Mouse (Mus musculus): ENCODE results near the gene Fgfr1op2. TPM values are rescaled to one million over a fixed set of nuclear protein-coding genes. Genes with fewer than 3 reads are reported as not detected.

The Fgfr1op2 gene
- polyA plus RNA-seq (2017; shearing (Covaris generic)) = 100 to 1,000 TPM; 164 to 194 TPM

DNA sequence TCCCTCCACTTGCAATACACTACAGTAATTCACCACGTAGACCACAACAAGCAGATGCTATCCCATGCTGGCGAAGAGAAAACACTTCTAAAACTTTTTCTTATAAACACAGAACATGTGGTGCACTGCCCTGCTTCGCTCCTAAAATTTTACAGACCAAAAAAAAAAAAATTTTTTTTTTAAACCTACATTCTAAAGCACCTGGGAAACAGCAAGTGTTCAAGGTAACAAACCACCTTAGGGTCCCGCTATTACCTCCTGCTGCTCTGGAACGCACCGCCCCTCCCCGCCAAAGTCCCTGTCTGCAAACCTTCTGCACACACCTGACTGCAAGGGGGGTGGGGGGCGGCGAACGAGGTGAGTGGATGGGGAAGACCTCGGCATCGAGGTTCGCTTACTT, at the start of gene Fgfr1op2:
Gene Fgfr1op2 (plus strand): TSS at position 301 of the 400 bp plus-strand sequence.

DNA sequence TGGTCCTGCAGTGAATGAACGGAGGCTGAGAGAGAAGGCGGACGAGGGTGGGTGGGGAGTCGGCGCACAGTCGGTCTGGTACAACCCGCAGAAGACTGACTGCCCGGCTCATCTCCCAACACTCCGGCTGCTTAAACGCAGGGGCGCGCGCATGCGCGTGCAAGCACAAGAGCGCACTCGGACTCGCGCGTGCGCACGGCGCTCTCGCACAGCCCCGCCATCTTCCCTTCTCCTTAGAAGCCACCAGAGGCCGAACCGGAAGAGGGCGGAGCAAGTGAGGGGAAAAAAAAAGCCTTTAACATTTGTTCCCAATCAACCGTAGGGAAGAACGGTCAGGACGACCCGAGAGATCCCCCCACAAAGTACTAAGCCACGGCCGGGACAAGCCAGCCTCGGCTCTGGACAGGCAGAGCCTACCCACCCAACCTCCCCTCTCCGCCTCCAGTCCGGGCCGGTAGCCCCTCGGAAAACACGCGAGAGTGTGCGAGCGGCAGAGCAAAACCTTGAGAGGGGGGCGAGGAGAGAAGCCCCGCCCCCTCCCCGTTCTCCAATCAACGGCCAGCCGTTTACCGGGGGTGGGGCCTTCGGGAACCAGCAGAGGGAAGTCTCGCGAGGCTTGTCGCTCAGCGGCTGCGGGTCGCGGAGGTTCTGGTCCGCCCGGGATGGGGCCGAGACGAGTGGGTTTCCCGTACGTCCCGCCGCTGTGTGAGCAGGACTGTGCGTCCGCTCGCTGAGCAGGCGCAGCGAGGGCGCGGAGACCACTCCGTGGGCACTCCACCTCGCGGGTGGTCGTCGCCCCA, 507 bp downstream of the Fgfr1op2 start, which contains the start of gene Ints13:
Gene Ints13 (minus strand): TSS at position 526 of the 800 bp plus-strand sequence.

DNA sequence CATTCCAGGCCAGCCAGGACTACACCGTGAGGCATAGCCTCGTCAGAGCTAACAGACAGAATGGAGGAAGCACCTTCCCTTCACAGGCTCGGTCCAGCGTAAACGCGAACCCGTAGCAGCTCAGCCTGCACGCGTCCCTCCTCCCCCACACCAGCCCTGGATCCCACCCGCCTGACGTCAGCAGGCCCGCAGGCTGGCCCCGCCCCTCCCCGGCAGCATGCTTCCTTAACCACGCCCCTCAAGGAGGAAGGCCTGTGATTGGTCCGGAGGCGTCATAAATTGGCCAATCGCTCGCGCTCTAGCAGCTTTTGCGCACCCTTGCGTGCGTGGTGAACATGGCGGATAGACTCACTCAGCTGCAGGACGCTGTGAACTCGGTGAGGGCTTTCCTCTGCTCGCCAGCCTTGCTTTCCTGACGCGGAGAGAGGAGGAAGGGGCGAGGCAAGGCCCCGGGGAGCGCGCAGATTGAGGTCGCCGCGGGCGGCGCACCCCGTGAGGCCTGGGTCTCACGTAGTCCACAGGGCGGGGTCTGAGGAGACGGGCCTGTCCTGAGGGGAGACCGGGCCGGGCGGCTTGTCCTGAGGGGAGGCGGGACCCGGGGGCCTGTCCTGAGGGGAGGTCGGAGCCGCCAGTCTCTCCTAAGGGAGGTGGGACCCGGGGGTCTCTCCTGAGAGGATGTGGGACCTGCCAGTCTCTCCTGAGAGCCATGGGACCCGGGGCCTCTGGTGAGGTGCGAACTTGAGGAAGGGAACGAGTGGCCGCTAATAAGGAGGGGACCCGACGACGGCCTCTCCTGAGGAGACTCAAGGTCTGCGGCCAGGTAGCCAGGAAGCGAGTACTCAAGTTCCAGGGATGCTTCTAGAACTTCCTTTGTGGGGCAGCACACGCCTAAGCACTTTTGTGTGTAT, 65.5 kb downstream of the Fgfr1op2 start, which contains the start of the genes Med21 and Tm7sf3:
Gene Med21 (plus strand): TSS at position 272 of the 908 bp plus-strand sequence.
Gene Tm7sf3 (minus strand): TSS at position 549 of the 908 bp plus-strand sequence.

Other genes starting within 250 kb of the Fgfr1op2 start
- gene Itpr2, start 75.0 kb upstream of the Fgfr1op2 start, polyA plus RNA-seq (2017; shearing (Covaris generic)) = 100 to 1,000 TPM; 210 to 217 TPM
- gene Ints13, start 632 bp downstream of the Fgfr1op2 start, polyA plus RNA-seq (2017; shearing (Covaris generic)) = 10 to 100 TPM; 77.9 to 96.5 TPM
- 10 to 100 TPM; 67.7 to 99.4 TPM for gene Med21, start 65.3 kb downstream of the Fgfr1op2 start, polyA plus RNA-seq (2017; shearing (Covaris generic))
- 10 to 100 TPM; 25.0 to 30.4 TPM for gene Tm7sf3, start 65.6 kb downstream of the Fgfr1op2 start, polyA plus RNA-seq (2017; shearing (Covaris generic))
- gene Stk38l, start 147.8 kb downstream of the Fgfr1op2 start, polyA plus RNA-seq (2017; shearing (Covaris generic)) = 1 to 10 TPM; 8.8 to 9.5 TPM
- 1 to 10 TPM in 1 of 2 experiments, under 1 TPM in 1; 0.25 to 1.9 TPM for gene Arntl2, start 218.9 kb downstream of the Fgfr1op2 start, polyA plus RNA-seq (2017; shearing (Covaris generic))